Mouse (Mus musculus) heart, postnatal 0 days (tissue): ENCODE data around the gene Tmem82.

Experiments used
- CTCF ChIP-seq: IDR thresholded peaks from 2 replicates; pipeline ENCODE4 v1.5.1; 2016; ENCODE audit warnings: antibody characterized with exemption, control low read depth, low read depth
- EP300 ChIP-seq: IDR thresholded peaks from 2 replicates; pipeline ENCODE4 v1.6.1; 2016; ENCODE audit warnings: antibody characterized with exemption, low read depth

GRCm38 (mm10) chr4:141641353-141641771 is 22.9 kb upstream of the Tmem82 start:
- TF ChIP-seq CTCF (no peak), EP300 (no peak)
